ENCODE assay signal across 14 mouse cellular contexts in the genomic region with DNA sequence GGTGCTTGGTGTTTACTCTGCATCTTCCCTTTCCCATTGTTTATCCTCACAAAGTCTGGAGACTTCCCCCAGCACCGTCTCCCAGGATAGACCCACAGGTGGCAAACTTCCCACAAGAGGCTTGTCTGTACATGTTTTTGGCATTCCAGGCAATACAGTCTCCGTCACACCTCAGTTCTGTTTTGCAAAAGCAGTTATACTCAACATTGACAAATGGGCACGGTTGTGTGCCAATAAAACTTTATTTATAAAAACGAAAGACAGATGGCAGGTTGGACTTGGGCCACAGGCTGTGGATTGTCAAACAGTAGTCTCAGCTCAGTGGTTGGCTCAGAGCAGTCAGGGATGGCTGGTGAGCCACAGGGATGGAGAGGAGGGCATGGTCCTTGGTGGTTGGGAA.
DNase-seq lines count a peak whose midpoint lies in the region; ATAC-seq lines count a peak whose summit lies in the region.
"Had no signal": no experiment of that assay in that cellular context is flagged by ENCODE, and none has a peak within 500 bp of the region (broad histone marks: within the 10 kb centered on the region; RNA-seq: fewer than 3 reads in every experiment).

No protein-coding gene starts in this region.

- no peaks in the 10 kb centered on the region for H3K36me3 ChIP-seq in forebrain, embryonic 16.5 days (ENCODE audit: control insufficient read depth, insufficient read depth)
- H3K36me3 ChIP-seq in forebrain, embryonic 10.5 days (replicated peaks), result no peaks in the 10 kb centered on the region
- H3K36me3 ChIP-seq in midbrain, embryonic 11.5 days (ENCODE audit: control insufficient read depth, insufficient read depth, low read length), result no peaks in the 10 kb centered on the region
- no peaks in the 10 kb centered on the region for H3K36me3 ChIP-seq in midbrain, embryonic 16.5 days (ENCODE audit: control insufficient read depth, insufficient read depth, low read length)
- no peaks in the 10 kb centered on the region for H3K36me3 ChIP-seq in hindbrain, embryonic 16.5 days (ENCODE audit: control insufficient read depth, insufficient read depth, low read length)
- H3K36me3 ChIP-seq: hindbrain, embryonic 10.5 days; limb, embryonic 10.5 days had no signal

- ATAC-seq in forebrain, embryonic 16.5 days, result peak; percentile 55
- ATAC-seq in midbrain, embryonic 11.5 days (ENCODE audit: low FRiP score), result no peak
- ATAC-seq in midbrain, embryonic 16.5 days, result no peak
- ATAC-seq in hindbrain, embryonic 16.5 days, result no peak

- H3K9me3 ChIP-seq in forebrain, embryonic 16.5 days (ENCODE audit: control insufficient read depth, low read length), result no peaks in the 10 kb centered on the region
- H3K9me3 ChIP-seq in forebrain, embryonic 10.5 days, result no peaks in the 10 kb centered on the region
- H3K9me3 ChIP-seq in midbrain, embryonic 11.5 days (ENCODE audit: control insufficient read depth, low read length), result no peaks in the 10 kb centered on the region
- no peaks in the 10 kb centered on the region for H3K9me3 ChIP-seq in midbrain, embryonic 16.5 days (replicated peaks; ENCODE audit: control insufficient read depth, low read length, poor library complexity, severe bottlenecking)
- H3K9me3 ChIP-seq in hindbrain, embryonic 16.5 days (ENCODE audit: control insufficient read depth, low read length), result no peaks in the 10 kb centered on the region
- H3K9me3 ChIP-seq: hindbrain, embryonic 10.5 days; limb, embryonic 10.5 days had no signal

- no peak for DNase-seq in forebrain, embryonic 10.5 days (ENCODE audit: extremely low spot score, low spot score)
- peak; percentile 66 for DNase-seq in midbrain, embryonic 11.5 days (ENCODE audit: low spot score, missing footprints)
- peak; percentile 37 for DNase-seq in brain, embryonic 18.5 days (ENCODE audit: low read depth, low spot score)
- DNase-seq in layer of hippocampus, postnatal 36 days, result peak; percentile 22 to 29
- DNase-seq in thymus, postnatal 4 days, result no peak
- DNase-seq: cerebellum, adult 9-10 months; gastrocnemius, adult 2 months; heart, adult 11 months had no signal

- no peak overlapping the region for H3K27ac ChIP-seq in forebrain, embryonic 16.5 days (ENCODE audit: low read length)
- no peak overlapping the region for H3K27ac ChIP-seq in forebrain, embryonic 10.5 days
- no peak overlapping the region for H3K27ac ChIP-seq in midbrain, embryonic 11.5 days (ENCODE audit: low read depth, low read length)
- H3K27ac ChIP-seq in midbrain, embryonic 16.5 days (ENCODE audit: low read length), result no peak overlapping the region
- H3K27ac ChIP-seq in hindbrain, embryonic 16.5 days (ENCODE audit: low read depth, low read length), result no peak overlapping the region
- H3K27ac ChIP-seq: gastrocnemius, adult 2 months; hindbrain, embryonic 10.5 days; limb, embryonic 10.5 days had no signal

- H3K27me3 ChIP-seq in forebrain, embryonic 16.5 days (replicated peaks; ENCODE audit: control insufficient read depth, insufficient read depth, low read length), result peaks cover 3% of the 10 kb centered on the region; the same call in 1 of the 2 replicates
- H3K27me3 ChIP-seq in forebrain, embryonic 10.5 days (ENCODE audit: poor library complexity, severe bottlenecking), result no peaks in the 10 kb centered on the region
- H3K27me3 ChIP-seq in midbrain, embryonic 11.5 days (ENCODE audit: control insufficient read depth, insufficient read depth, low read length), result no peaks in the 10 kb centered on the region
- H3K27me3 ChIP-seq in midbrain, embryonic 16.5 days (ENCODE audit: control insufficient read depth, insufficient read depth, low read depth, low read length), result no peaks in the 10 kb centered on the region
- no peaks in the 10 kb centered on the region for H3K27me3 ChIP-seq in hindbrain, embryonic 16.5 days (replicated peaks; ENCODE audit: control insufficient read depth, insufficient read depth, low read length)

- no peak overlapping the region for H3K9ac ChIP-seq in forebrain, embryonic 16.5 days (replicated peaks; ENCODE audit: low read depth, low read length)
- H3K9ac ChIP-seq in midbrain, embryonic 11.5 days (ENCODE audit: low read length), result no peak overlapping the region
- H3K9ac ChIP-seq in midbrain, embryonic 16.5 days (ENCODE audit: low read depth, low read length), result no peak overlapping the region
- no peak overlapping the region for H3K9ac ChIP-seq in hindbrain, embryonic 16.5 days (ENCODE audit: low read depth, low read length)

- 48% methylated on average over 4 of the region's 4 CpGs for WGBS in forebrain, embryonic 16.5 days
- WGBS in forebrain, embryonic 10.5 days, result 89% methylated on average over 4 of the region's 4 CpGs
- 92% methylated on average over 4 of the region's 4 CpGs for WGBS in midbrain, embryonic 11.5 days
- 86% methylated on average over 4 of the region's 4 CpGs for WGBS in midbrain, embryonic 16.5 days
- 79% methylated on average over 4 of the region's 4 CpGs for WGBS in hindbrain, embryonic 16.5 days

- no peaks in the 10 kb centered on the region; the same call in 1 of the 2 replicates for H3K4me1 ChIP-seq in forebrain, embryonic 16.5 days (replicated peaks; ENCODE audit: control insufficient read depth, insufficient read depth, low read length)
- peaks cover 29% of the 10 kb centered on the region for H3K4me1 ChIP-seq in forebrain, embryonic 10.5 days
- peaks cover 4% of the 10 kb centered on the region for H3K4me1 ChIP-seq in midbrain, embryonic 11.5 days (ENCODE audit: control insufficient read depth, insufficient read depth, low read length)
- H3K4me1 ChIP-seq in midbrain, embryonic 16.5 days (ENCODE audit: control insufficient read depth, insufficient read depth, low read length), result peaks cover 23% of the 10 kb centered on the region
- H3K4me1 ChIP-seq in hindbrain, embryonic 16.5 days (ENCODE audit: control insufficient read depth, insufficient read depth, low read depth, low read length), result peaks cover 20% of the 10 kb centered on the region

- H3K4me3 ChIP-seq in forebrain, embryonic 16.5 days (replicated peaks; ENCODE audit: low read length), result no peak overlapping the region
- H3K4me3 ChIP-seq in forebrain, embryonic 10.5 days, result no peak overlapping the region
- no peak overlapping the region for H3K4me3 ChIP-seq in midbrain, embryonic 11.5 days (ENCODE audit: low read depth, low read length)
- no peak overlapping the region for H3K4me3 ChIP-seq in midbrain, embryonic 16.5 days (ENCODE audit: low read depth, low read length)
- no peak overlapping the region for H3K4me3 ChIP-seq in hindbrain, embryonic 16.5 days (ENCODE audit: low read length)
- H3K4me3 ChIP-seq: gastrocnemius, adult 2 months; hindbrain, embryonic 10.5 days; limb, embryonic 10.5 days had no signal

- no peak overlapping the region for H3K4me2 ChIP-seq in forebrain, embryonic 16.5 days (ENCODE audit: low read length)
- H3K4me2 ChIP-seq in midbrain, embryonic 11.5 days, result no peak overlapping the region
- H3K4me2 ChIP-seq in midbrain, embryonic 16.5 days (ENCODE audit: low read length), result no peak overlapping the region
- no peak overlapping the region for H3K4me2 ChIP-seq in hindbrain, embryonic 16.5 days (ENCODE audit: low read length)
- H3K4me2 ChIP-seq: liver, embryonic 11.5 days had no signal

Comparison
In these comparisons a context has a peak if more than half of its experiments do, and no peak if none do; other contexts are left out.
1. DNase-seq: peak in midbrain, embryonic 11.5 days (single experiment), brain, embryonic 18.5 days (single experiment) and layer of hippocampus, postnatal 36 days (2 of 2); none in forebrain, embryonic 10.5 days (single experiment) and thymus, postnatal 4 days (single experiment).